Mouse (Mus musculus) myocyte (in vitro differentiated cells): ENCODE data around the gene Ddx39. TPM values are rescaled to one million over a fixed set of nuclear protein-coding genes. Genes with fewer than 3 reads are reported as not detected.

ENCODE experiments used
- H3K27me3 ChIP-seq: one replicate; pipeline ENCODE4 v1.6.1; 2011; ENCODE audit not compliant: control insufficient read depth, insufficient read depth, insufficient read length
- H3K36me3 ChIP-seq: one replicate; pipeline ENCODE4 v1.6.1; 2011; ENCODE audit not compliant: control insufficient read depth, insufficient read depth
- H3K4me2 ChIP-seq: one replicate; pipeline ENCODE4 v1.6.1; 2011; ENCODE audit warnings: low read depth, control low read depth
- H3K4me3 ChIP-seq: one replicate; pipeline ENCODE4 v1.5.1; 2011; ENCODE audit warnings: mild to moderate bottlenecking, control low read depth, moderate library complexity
- H3K79me2 ChIP-seq: one replicate; pipeline ENCODE4 v1.6.1; 2011; ENCODE audit not compliant: control insufficient read depth, insufficient read depth
- H3ac ChIP-seq: one replicate; pipeline ENCODE4 v1.6.1; 2011; ENCODE audit not compliant: control insufficient read depth, insufficient read length
- CEBPB ChIP-seq: IDR thresholded peaks from 2 replicates; pipeline ENCODE4 v1.6.1; 2011; ENCODE audit warnings: mild to moderate bottlenecking, moderate library complexity; ENCODE audit not compliant: poor library complexity, insufficient read depth, severe bottlenecking
- E2F4 ChIP-seq: IDR thresholded peaks from one replicate; pipeline ENCODE4 v1.6.1; 2011; ENCODE audit warnings: mild to moderate bottlenecking, control low read depth, moderate library complexity; ENCODE audit not compliant: insufficient read depth
- MAX ChIP-seq: IDR thresholded peaks from one replicate; pipeline ENCODE4 v1.6.1; 2011; ENCODE audit warnings: low read depth, mild to moderate bottlenecking, control low read depth
- MYOD1 ChIP-seq, 3 experiments: IDR thresholded peaks; one replicate each; pipeline ENCODE4 v1.6.1; 2011; ENCODE audit warnings: control low read depth in 2 of 3, low read depth in 2 of 3, mild to moderate bottlenecking in 2 of 3, moderate library complexity in 1 of 3; ENCODE audit not compliant: insufficient read length in 2 of 3, control insufficient read depth in 1 of 3
- MYOG ChIP-seq, 3 experiments: IDR thresholded peaks; one replicate each; pipeline ENCODE4 v1.6.1; 2011; ENCODE audit warnings: control low read depth in 2 of 3, low read depth in 2 of 3, mild to moderate bottlenecking in 2 of 3; ENCODE audit not compliant: insufficient read length in 2 of 3, control insufficient read depth in 1 of 3, insufficient read depth in 1 of 3
- POLR2A ChIP-seq: IDR thresholded peaks from one replicate; pipeline ENCODE4 v1.6.1; 2011; ENCODE audit warnings: low read depth, mild to moderate bottlenecking, control low read depth, moderate library complexity; ENCODE audit not compliant: insufficient read length
- POLR2AphosphoS2 ChIP-seq: IDR thresholded peaks from one replicate; pipeline ENCODE4 v1.6.1; 2011; ENCODE audit warnings: low read depth, control low read depth; ENCODE audit not compliant: insufficient read length
- REST ChIP-seq: IDR thresholded peaks from one replicate; pipeline ENCODE4 v1.6.1; 2011; ENCODE audit warnings: mild to moderate bottlenecking, control low read depth, moderate library complexity; ENCODE audit not compliant: insufficient read depth, insufficient read length
- SRF ChIP-seq: IDR thresholded peaks from one replicate; pipeline ENCODE4 v1.6.1; 2011; ENCODE audit warnings: low read depth; ENCODE audit not compliant: control insufficient read depth, insufficient read length
- TCF12 ChIP-seq: IDR thresholded peaks from one replicate; pipeline ENCODE4 v1.6.1; 2011; ENCODE audit warnings: mild to moderate bottlenecking, control low read depth; ENCODE audit not compliant: poor library complexity, insufficient read depth, severe bottlenecking
- TCF3 ChIP-seq: IDR thresholded peaks from one replicate; pipeline ENCODE4 v1.6.1; 2011; ENCODE audit warnings: low read depth, control low read depth; ENCODE audit not compliant: insufficient read length
- USF1 ChIP-seq: IDR thresholded peaks from one replicate; pipeline ENCODE4 v1.6.1; 2011; ENCODE audit warnings: low read depth, mild to moderate bottlenecking, control low read depth, moderate library complexity
- polyA plus RNA-seq: library from polyadenylated mRNA; unstranded; fragments of >200 nt; fragmentation: generic; extraction: Trizol; gene quantifications from one replicate; pipeline ENCODE4 v1.2.1, GENCODE M21; 2012; ENCODE audit warnings: missing spikeins

Ddx39 gene
- polyA plus RNA-seq, 1 experiment, result 113 TPM

DNA sequence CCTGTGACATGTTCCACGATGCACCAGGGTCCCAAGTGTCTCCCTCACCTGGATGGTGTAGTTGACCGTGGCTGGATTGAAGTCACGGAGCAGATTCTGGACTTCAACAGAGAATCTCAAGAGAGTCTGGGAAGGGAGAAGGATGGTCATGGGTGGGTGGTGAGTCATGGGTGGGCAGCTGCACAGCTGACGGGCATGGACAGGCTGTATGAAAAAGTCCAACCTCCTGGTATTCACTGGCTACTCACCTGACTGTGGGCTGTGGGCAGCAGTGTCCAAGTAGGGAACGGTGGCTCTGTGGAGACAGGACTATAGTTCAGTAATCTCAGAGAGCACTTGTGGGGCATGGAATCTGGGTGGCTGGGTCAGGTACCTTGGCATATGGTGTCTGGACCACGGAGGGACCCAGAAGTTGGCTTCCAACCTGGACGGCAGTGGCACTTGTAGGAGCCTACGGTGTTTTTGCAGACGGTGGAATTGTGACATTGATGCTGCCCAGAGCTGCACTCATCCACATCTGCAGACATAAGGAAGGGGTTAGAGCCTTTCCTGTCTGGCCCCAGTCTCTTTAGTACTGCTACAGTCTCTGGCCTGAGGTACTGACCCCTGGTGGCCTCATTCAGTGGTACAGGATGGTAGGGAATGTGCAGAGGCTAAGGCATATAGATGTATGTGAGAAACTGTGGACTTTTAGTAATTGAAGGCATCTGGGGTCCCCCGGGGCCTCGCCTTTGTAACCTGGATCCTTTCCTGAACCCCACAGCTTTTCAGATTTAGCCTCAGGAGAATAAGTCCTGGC is 14.2 kb downstream of the Ddx39 start:
- TF ChIP-seq MYOD1 (IDR thresholded peaks at IDR 0.05; ENCODE audit: control insufficient read depth in 1 of 3, insufficient read length in 2 of 3, low read depth in 2 of 3) (peak in 2 of 3 experiments; percentile 44 to 67), POLR2A (peak; percentile 8), MYOG (IDR thresholded peaks at IDR 0.05; ENCODE audit: control insufficient read depth in 1 of 3, insufficient read depth in 1 of 3, insufficient read length in 2 of 3, low read depth in 2 of 3) (no peak), POLR2AphosphoS2 (peak; percentile 51)
- Histone ChIP-seq H3K36me3 (peaks cover 33% of the 10 kb centered on the region), H3ac (no peak overlapping the region)

DNA sequence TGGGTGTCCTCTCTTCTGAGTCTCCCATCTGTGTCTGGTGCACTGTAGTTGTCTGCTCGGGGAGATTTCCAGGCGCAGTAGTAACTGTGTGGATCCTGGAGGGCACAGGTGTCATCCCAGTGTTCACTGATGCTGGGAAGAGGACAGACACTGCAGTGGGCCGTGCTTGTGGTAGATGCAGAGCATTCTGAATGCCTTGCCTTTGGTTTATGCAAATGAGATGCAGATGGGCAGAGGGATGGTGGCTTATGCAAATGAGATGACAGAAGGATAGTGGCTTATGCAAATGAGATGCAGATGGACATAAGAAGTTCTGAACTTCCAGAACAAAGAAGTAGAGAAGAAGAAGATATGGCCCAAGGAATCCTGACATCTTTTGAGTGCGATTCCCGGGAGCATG is 16.9 kb downstream of the Ddx39 start:
- peaks cover 28% of the 10 kb centered on the region for H3K36me3 ChIP-seq
- H3K4me3 ChIP-seq, result no peak overlapping the region
- H3K27me3 ChIP-seq, result no peaks in the 10 kb centered on the region
- H3K79me2 ChIP-seq, result peaks cover 36% of the 10 kb centered on the region
- H3K4me2 ChIP-seq, result no peak overlapping the region
- TF ChIP-seq TCF3 (no peak), SRF (no peak), POLR2A (no peak), USF1 (no peak), MYOG (IDR thresholded peaks at IDR 0.05; ENCODE audit: control insufficient read depth in 1 of 3, insufficient read depth in 1 of 3, insufficient read length in 2 of 3, low read depth in 2 of 3) (no peak)
- H3ac ChIP-seq, result no peak overlapping the region

More for the DNA sequence above, 14.2 kb downstream of the Ddx39 start:
- Histone ChIP-seq H3K27me3 (no peaks in the 10 kb centered on the region), H3K4me3 (no peak overlapping the region), H3K79me2 (peaks cover 9% of the 10 kb centered on the region), H3K4me2 (no peak overlapping the region)

DNA sequence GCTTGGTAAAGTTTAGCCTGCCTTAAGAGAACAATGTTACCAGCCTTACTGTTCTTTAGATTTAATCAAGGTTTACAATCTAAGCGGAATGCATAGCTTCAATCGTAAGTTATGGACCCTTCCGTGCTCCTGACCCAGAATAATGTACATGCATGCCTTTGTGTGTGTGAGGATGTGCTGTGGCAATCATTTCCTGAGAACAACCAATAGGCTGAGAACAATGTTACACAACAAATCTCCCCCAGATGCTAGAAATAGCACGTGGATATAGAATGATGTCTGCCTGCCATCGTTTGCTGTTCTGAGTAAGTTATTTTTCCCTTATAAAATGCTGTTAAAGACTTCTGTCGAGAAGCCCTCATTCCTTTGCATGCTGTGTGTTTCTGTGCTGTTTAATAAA is 17.9 kb downstream of the Ddx39 start:
- no peak overlapping the region for H3K4me2 ChIP-seq
- H3K4me3 ChIP-seq, result no peak overlapping the region
- H3K27me3 ChIP-seq, result no peaks in the 10 kb centered on the region
- TF ChIP-seq SRF (no peak), POLR2AphosphoS2 (no peak), USF1 (no peak), MAX (no peak), POLR2A (no peak), E2F4 (no peak)
- peaks cover 39% of the 10 kb centered on the region for H3K79me2 ChIP-seq
- no peak overlapping the region for H3ac ChIP-seq
- peaks cover 28% of the 10 kb centered on the region for H3K36me3 ChIP-seq

DNA sequence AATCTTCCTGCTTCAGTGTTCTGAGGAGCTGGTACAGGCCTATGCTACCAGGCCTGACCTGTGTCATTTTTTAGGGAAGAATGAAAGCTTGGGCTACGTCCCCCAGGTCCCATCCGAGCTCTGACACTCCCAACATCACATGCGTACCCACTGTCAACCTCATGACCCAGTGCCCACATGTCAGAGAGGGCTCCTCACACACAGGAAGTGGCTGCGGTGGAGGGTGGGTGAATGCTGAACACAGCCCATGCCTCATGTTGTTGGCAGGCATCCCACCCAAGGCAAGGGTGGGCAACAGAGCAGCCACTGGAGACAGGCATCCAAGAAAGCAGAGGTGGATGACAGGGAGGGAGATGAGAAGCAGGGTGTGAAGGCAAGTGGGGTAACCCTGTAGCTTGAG is 21.7 kb downstream of the Ddx39 start:
- H3K4me2 ChIP-seq, result no peak overlapping the region
- H3K79me2 ChIP-seq, result peaks cover 54% of the 10 kb centered on the region
- no peak overlapping the region for H3ac ChIP-seq
- H3K36me3 ChIP-seq, result peaks cover 19% of the 10 kb centered on the region
- no peak overlapping the region for H3K4me3 ChIP-seq
- H3K27me3 ChIP-seq, result no peaks in the 10 kb centered on the region
- TF ChIP-seq MAX (no peak), POLR2A (peak; percentile 34), CEBPB (no peak), MYOD1 (IDR thresholded peaks at IDR 0.05; ENCODE audit: control insufficient read depth in 1 of 3, insufficient read length in 2 of 3, low read depth in 2 of 3) (no peak), POLR2AphosphoS2 (peak; percentile 12), USF1 (no peak), REST (no peak)

DNA sequence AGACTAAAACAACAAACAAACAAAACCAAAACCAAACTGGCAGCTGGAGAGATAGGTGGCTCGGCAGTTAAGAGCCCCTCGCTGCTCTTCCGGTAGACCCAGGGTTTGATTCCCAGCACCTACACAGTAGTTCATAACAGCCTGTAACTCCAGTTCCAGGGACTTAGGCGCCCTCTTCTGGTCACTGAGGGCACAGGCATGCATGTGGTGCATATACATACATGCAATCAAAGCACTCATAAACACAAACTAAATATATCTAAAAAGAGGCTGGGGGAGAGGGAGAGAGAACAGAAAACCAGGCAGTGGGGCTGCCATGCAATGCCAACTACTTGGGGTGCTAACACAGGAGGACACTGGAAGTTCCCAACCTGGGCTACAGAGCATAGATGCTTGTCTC is 22.4 kb downstream of the Ddx39 start:
- TF ChIP-seq TCF3 (no peak), CEBPB (no peak), POLR2A (no peak), MYOG (IDR thresholded peaks at IDR 0.05; ENCODE audit: control insufficient read depth in 1 of 3, insufficient read depth in 1 of 3, insufficient read length in 2 of 3, low read depth in 2 of 3) (no peak), SRF (no peak), REST (no peak), USF1 (no peak), POLR2AphosphoS2 (no peak), MYOD1 (IDR thresholded peaks at IDR 0.05; ENCODE audit: control insufficient read depth in 1 of 3, insufficient read length in 2 of 3, low read depth in 2 of 3) (no peak), E2F4 (no peak), MAX (no peak), TCF12 (no peak)
- Histone ChIP-seq H3K4me3 (peak overlapping the region; percentile 79), H3K36me3 (peaks cover 12% of the 10 kb centered on the region), H3K79me2 (peaks cover 54% of the 10 kb centered on the region), H3K4me2 (peak overlapping the region; percentile 85), H3ac (no peak overlapping the region), H3K27me3 (no peaks in the 10 kb centered on the region)
